Mouse (Mus musculus): ENCODE data around the gene Otx1.

DNA sequence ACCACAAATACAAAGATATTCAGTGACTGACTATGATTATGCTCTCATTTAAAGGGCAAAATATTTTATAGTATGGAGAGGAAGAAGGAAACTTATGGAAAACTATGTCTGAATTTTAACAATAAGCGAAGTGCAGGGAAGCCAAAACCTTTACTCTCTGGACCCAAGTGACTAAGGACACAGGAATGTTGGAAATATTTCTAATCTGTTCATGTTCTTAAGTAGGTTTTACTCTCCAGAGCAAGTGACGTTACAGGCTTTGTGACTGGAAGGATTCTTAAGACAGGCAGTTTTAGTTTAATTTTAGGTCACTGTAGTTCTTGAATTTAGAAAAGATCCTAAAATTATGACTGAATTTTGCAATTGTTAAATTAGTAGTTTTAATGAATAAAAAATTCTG lies 6.1 kb upstream of the Otx1 start:
- no peak for TF ChIP-seq GATA1 (IDR thresholded peaks at IDR 0.05; ENCODE audit: low read length)
- no peak for TF ChIP-seq TAL1 (IDR thresholded peaks at IDR 0.05; ENCODE audit: low read length)

Data from erythroblast, embryonic 14.5 days (primary cell).